Mouse (Mus musculus) megakaryocyte-erythroid progenitor cell, adult 5-6 weeks (primary cell): ENCODE data around the gene Hspb8. TPM values are rescaled to one million over a fixed set of nuclear protein-coding genes. Genes with fewer than 3 reads are reported as not detected.
"Not testable (repeated sequence)": the region's sequence is repeated elsewhere in the genome, so short reads cannot be mapped to it uniquely, and the experiment has no call there.

Experiments used
- ATAC-seq: replicated peaks from 2 replicates; pipeline ENCODE4 v1.8.0; 2016; ENCODE audit warnings: mild to moderate bottlenecking, inconsistent platforms; ENCODE audit not compliant: severe bottlenecking, poor library complexity, low FRiP score, low TSS enrichment
- total RNA-seq, 2 experiments: library from RNA; stranded (forward) in 1 of 2; stranded (reverse) in 1 of 2; fragments of 200-1000, 215-1000 nt in 1 of 2; fragments of >200 nt in 1 of 2; fragmentation: Nextera tagmentation in 1 of 2; gene quantifications; 2 replicates each; pipeline ENCODE4 v1.2.3; 2014 to 2017

Hspb8 gene
- total RNA-seq, 2 experiments from 2014 or later = not detected

DNA sequence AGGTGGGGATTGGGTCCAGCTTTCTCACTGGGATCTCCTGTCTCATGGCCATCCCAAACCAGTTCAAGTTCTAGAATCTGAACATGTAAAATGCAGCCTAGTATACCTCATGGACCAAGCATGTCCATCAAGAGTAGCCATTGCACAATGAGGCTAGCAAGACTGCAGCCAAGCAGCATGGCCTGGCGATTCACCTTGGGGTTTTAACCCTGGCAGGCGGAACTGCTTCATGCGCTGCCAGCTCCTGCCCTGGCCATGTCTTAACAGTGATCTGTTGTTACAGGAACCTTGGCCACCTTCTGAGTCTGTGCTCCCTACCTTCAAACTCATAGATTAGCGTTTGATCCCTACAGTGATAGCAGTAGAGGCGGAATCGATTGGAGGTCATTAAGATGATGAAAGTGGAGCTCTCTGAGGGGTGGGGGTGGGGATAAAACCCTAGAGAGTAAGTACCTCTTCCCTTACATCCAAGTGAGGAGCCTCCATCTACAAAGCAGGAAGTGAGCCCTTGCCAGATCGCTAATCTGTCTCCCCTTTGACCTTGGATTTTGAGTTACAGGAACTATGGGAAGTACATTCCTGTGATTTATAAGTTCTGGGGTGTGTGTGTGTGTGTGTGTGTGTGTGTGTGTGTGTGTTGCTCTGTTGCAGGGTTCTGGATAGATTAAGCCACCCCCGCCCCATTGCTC, 22.5 kb downstream of the Hspb8 start:
- ATAC-seq = no peak

DNA sequence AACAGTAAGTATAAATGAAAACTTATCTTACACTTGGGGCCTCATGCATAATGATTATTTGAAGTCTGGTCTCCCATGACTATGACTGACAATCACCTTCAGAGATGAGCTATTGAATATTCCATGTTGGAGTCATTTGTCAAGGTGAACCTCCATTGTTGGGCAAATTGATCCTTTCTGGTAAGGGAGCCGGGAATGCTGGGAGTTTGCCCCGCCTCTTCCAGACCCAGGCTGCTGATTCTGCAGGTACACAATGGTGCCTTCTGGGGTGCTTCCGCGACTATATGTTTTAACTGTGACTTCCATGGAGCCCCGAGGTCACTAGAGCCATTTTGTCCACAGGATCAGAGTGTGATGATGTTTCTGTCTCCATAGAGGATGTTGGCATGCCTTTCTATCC, 26.6 kb downstream of the Hspb8 start:
- ATAC-seq = no peak

DNA sequence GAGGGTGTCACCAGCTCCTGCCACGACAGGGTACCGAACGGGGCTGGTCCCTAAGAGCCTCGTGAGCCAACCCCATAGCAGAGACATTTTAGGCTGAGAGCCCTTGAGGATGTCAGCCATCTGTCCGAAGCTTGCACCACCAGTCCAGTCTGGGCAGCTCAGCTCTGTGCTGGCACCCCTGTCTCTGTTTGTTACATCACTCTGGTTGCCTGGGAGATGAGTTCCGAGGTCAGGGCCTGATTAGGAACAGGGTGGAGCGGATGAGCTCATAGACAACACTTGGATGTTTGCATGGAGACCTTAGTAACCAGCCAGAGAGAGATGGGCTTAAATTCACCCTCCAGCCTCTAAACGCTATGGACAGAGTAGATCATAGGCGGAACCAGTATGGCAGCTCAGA, 30.1 kb downstream of the Hspb8 start:
- no peak for ATAC-seq

GRCm38 (mm10) chr5:116389856-116390542, 32.7 kb downstream of the Hspb8 start:
- no peak for ATAC-seq

DNA sequence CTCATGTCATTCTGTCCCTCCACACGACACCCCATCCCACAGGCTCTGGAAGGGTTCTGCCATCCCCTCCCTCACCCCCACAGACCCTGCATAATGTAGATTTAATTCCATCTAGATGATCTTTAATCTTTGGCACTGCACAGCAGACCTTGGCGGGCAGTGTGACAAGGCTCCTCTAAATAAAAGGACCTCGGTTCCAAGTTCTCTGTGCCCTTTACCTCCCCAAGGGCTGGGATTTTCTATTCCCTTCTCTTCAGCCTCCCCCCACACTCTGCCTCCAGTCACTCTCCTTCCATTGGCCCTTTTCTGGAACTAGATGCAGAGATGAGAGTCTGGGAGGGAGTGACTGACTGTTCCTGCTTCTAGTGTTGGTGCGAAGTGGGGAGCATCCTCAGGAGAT, 33.3 kb downstream of the Hspb8 start:
- no peak for ATAC-seq

- ATAC-seq = no peak
Observed at GRCm38 (mm10) chr5:116387302-116387935, 35.2 kb downstream of the Hspb8 start.

DNA sequence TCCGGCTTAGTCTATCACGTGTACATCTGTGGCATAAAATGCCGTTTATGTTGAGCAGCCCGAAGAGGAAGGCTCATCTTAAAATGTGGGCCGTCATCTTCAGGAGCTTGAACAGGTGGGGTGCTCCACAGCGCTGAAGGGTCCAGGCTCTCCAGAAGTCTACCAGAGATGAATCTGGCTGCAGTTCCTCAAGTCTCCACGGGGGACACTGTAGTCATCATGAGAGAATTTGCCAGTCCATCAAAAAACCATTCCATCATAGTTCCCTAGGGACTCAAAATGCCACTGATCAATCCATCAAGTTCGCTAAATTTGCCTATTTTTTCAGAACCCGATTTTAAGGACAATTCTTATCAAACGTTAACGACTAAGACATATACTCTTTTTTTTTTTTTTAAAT, 36.6 kb downstream of the Hspb8 start:
- no peak for ATAC-seq

GRCm38 (mm10) chr5:116382646-116383045, 40.0 kb downstream of the Hspb8 start:
- ATAC-seq = not testable (repeated sequence)

GRCm38 (mm10) chr5:116381726-116382125, 40.9 kb downstream of the Hspb8 start:
- ATAC-seq = no peak

- no peak for ATAC-seq
Observed at GRCm38 (mm10) chr5:116381217-116381616, 41.4 kb downstream of the Hspb8 start.

DNA sequence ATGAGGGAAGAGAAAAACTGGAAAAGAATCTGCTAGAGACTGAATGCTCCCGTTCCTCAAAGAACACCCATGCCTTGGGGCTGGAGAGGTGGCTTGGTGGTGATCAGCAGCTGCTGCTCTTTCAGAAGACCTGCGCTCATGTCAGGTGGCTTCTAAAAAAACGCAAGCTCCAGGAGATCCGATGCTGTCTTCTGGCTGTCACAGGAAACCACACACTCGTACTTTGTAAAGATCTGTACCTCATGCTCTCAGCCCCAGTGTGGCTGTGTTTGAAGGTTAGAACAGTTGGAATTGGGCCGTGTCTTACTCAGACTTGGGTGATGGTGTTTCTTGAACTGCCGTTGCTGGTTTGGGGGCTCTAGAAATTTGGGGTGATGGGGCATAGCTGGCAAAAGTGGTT, 42.3 kb downstream of the Hspb8 start:
- no peak for ATAC-seq

GRCm38 (mm10) chr5:116378872-116379271, 43.8 kb downstream of the Hspb8 start:
- ATAC-seq = no peak

DNA sequence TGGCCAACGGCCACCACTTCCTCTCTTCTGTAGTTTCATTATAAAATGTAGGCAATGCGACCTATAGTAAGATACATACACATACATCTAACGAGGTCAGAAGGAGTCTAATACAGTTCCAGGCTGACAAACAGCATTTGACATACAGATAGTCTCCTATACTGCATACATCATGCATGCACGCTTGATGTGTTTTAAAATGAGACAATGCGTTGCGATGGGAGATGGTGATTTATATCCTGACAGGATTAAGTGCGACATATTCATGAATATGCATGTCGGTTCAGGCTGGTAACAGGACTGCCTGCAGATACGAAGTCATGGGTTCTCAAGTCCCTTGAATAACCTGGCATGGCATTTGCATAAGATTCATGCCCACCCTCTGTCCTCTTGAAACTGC, 54.7 kb downstream of the Hspb8 start:
- no peak for ATAC-seq

- no peak for ATAC-seq
Observed at GRCm38 (mm10) chr5:116366889-116367682, 55.6 kb downstream of the Hspb8 start.

DNA sequence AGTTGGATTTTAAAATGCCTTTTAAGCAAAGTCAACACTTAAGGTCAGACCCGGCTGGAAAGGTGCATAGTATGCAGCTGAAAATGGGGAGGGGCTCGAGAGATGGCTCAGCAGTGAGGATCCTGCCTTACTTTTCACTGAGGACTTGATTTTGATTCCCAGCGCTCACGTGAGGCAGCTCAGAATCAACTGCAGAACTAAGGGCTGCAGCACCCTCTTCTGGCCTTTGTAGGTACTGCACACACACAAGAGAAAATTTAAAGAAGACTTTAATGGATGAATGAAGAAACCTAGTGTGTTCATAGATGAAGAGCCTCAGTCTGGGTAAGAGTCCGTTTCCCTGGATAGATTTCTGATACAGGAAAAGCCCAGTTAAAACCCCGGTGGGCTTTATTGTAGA, 61.3 kb downstream of the Hspb8 start:
- no peak for ATAC-seq

DNA sequence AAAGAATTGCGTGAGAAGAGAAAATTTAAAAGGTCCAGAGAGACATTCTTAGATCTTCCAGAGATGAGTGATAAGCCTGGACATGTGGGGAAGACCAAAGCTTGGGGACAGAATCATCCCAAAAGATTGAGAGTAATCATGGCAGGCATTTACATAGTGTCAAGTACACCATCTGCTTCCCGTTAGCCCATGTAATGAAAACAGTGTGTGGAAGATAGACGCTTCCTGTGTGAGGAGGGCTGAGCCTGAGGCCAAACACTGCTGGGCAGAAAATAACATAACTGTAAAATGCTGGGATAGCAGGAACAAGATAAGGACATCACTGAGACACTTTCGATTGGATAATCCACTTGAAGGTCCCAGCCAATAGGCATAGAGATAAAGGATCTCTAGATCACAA, 61.9 kb downstream of the Hspb8 start:
- no peak for ATAC-seq
